Mouse (Mus musculus) heart, adult 11 months (tissue): Measurements from ENCODE around the gene AL731706.1.
A peak's percentile ranks its signal among the peaks of the same experiment; 100 is the strongest.
"Not testable (repeated sequence)": the region's sequence is repeated elsewhere in the genome, so short reads cannot be mapped to it uniquely, and the experiment has no call there.

Source experiments
- DNase-seq: peaks from one replicate; pipeline ENCODE4 v3.0.0; 2022

Gene AL731706.1

GRCm38 (mm10) chr2:136891068-136891950, at the start of gene AL731706.1, which contains the start of the genes Slx4ip and Mkks:
AL731706.1 (minus strand) TSS chr2:136891389.
Slx4ip (plus strand) TSS chr2:136891218.
Mkks (minus strand) TSS chr2:136891389.
- peak; percentile 100 for DNase-seq

DNA sequence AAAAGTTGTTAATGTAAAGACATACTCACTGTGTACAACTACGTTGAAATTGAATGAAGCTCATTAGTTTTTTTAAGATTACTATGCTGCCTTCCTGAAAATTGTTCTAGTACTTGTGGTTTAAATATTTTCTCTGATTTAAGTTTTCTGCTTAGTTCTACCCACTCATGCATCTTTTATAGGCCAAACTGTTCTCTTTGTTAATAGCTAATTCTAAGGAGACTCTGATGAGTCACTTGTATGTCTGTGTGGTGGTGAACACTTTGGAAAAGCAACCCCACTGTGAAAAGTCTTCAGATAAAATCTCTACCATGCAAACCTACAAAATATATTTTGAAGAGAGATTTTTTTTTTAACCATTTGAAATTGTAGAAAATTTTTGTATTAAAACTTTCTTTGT, 47.1 kb upstream of the AL731706.1 start:
- no peak for DNase-seq

DNA sequence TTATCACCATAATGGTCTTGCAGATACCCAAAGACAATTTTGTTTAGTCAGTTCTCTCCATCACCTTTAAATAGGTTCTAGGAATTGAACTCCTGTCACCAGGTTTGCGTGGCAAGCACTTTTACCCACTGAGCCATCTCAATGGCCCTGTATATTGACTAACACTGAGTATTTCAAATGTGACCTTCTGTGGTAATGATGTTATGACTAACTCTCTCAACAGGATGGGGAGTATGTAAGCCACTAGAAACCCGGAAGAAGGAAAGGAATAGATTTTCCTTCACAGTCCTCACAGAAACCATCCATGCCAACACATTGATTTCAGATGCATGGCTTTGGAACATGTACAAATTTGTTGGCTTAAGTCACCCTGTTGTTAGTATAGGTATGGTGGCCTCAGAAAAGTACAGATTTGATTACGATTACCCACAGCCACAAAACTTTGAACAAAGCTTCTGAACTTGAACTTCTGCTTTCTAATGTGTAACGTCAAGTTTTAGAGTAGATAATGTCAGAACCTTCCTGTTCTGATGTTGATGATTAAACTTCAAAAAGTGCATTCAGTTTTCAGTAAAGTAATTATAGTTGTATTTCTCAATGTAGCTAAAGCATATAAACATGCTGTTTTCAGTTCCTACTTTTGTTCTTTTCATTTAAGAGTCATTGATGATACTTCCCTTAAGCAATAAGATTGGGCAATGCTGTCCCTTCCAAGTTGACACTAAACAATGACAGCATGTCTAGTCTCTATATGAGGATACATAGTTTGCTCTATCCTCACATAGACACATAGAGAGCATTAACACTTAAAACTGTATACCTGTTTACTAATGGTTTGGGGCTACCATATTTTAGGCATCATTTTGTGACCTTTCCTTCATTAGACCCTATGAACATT, 45.5 kb upstream of the AL731706.1 start:
- DNase-seq = no peak

DNA sequence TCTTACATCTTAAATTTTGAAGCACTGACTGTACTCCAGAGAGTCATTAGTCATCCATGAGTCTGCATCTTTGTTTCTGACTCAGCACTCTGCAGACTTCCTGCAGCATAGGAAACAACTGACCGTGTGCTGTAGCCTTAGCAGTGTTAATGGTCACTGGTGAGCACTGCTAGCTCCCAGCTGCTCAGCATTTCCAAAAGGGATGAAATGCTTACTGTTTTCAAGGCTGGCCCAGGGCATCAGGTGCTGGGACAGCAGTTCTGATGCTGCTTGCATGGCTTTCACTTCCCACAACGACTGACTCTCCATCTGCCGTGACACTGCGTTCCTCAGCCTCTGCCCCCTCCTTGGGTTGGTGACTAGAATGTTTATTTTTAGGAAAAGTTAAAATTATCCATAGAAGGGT, 29.8 kb upstream of the AL731706.1 start:
- DNase-seq = peak; percentile 96

GRCm38 (mm10) chr2:136920257-136920993, 29.2 kb upstream of the AL731706.1 start:
- no peak for DNase-seq

DNA sequence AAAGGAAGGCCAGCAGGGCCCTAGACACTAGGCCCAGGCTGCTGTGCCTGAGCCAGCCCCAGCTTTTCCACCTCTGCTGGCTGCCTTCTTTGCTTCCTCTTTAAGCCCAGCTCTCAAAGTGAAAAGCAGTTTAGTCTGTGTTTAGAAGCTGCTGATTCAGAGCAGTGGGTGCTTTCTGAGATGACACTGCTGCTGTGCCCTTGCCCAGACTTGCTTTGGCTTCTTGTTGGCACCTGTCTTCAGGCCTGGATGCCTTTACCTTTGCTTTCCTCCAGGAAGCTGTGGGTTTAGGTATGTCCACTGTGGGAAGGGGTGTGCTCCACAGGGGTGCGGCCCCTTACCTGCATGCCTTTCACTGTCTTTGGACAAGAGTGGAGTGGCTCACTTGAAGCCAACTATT, 28.2 kb upstream of the AL731706.1 start:
- DNase-seq = peak; percentile 88

- no peak for DNase-seq
Measured at GRCm38 (mm10) chr2:136914334-136914902, 23.2 kb upstream of the AL731706.1 start.

DNA sequence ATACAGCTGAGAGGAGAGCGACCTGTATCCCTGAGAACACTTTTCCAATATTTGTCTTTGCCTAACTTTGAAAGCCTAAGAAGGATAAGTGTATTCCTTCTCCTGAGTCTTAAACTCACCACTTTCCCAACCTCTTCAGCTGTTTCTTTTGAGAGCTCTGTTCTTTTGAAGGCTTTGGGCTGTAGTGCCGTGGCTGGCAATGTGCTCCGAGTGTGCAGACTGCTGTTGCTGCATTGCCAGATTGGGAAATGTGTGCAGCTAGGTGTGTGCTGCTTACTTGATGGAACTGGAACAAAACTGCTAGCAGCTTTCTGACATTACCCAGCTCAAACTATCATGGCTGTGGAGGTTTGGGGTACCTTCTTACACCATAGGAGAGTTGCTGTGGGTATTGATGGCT, 21.8 kb upstream of the AL731706.1 start:
- DNase-seq = no peak

- DNase-seq = peak; percentile 94
Measured at GRCm38 (mm10) chr2:136911958-136912411, 20.8 kb upstream of the AL731706.1 start.

- no peak for DNase-seq
Measured at GRCm38 (mm10) chr2:136909298-136909697, 18.1 kb upstream of the AL731706.1 start.

DNA sequence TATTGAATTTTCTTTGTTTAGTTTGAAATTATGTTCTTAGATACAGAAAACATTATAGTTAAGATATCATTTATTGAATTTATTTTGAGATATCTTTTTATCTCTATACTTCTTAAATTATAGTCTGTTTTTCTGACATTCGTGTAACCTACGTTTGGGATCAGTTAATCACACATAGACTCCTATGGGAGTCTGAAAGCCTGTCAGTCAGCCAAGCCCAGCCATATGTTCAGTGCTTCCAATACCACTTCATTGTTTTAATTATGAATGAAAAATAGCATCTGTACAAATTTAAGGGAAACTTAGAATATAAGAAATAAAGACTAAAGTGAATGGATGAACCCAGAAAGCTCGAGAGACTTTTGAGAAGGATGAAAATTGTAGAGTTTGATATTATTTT, 17.4 kb upstream of the AL731706.1 start:
- no peak for DNase-seq

DNA sequence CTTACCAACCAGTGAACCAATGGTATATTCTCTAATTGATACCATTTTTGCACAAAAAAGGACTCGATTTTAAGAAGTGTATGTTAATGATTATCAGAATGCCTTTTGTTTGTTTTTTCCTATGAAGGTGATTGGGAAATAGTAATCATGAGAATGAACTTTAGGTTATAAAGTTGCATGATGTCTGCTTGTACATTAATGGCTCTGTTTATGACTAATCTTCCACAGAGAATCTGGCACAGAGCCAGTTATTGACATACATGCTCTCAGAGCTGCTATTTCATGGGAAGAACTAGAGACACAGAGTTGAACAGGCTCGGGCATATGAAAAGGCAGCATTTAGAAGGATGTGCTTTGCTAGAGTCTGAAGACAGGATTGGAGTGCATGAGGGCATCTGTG, 4.9 kb upstream of the AL731706.1 start:
- no peak for DNase-seq

DNA sequence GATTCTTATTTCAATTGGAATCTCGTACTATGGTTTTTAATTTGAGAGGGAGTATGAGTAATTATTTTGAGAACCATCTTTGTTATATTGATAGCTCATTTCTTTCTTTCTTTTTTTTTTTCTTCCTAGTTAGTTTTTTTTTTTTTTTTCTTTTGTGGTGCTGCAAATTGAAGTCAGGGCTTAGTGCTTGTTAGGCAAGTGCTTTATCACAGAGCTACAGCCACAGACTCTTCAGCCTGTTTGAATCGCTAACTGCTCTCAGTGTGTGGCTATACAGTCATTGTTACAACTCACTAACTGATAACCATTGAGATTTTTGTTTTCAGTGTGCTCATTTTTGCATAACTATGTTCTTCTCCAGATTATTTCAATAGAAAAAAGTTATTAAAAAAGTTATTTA, 3.3 kb upstream of the AL731706.1 start:
- no peak for DNase-seq

DNA sequence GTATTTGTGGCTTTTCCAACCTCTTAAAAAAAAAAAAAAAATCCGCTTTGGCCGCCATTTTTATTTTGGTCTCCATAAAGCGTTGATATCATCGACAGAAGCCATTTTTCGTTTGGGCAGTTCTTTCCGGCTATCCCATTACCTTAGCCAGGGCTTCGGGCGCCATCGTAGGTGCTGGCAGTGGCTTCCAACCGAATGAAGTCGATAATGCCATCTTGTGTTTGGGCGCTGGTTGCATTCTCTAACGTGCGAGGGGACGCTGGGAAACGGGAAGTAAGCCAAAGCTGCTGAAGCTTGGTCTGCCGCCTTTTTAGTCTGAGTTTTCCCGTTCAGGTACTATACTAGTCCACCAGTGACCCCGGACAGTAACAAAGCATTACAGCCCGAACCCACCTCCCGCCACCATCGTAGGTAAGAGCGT, 772 bp upstream of the AL731706.1 start:
- peak; percentile 100 for DNase-seq

- not testable (repeated sequence) for DNase-seq
Measured at GRCm38 (mm10) chr2:136890716-136891067, 497 bp downstream of the AL731706.1 start.

DNA sequence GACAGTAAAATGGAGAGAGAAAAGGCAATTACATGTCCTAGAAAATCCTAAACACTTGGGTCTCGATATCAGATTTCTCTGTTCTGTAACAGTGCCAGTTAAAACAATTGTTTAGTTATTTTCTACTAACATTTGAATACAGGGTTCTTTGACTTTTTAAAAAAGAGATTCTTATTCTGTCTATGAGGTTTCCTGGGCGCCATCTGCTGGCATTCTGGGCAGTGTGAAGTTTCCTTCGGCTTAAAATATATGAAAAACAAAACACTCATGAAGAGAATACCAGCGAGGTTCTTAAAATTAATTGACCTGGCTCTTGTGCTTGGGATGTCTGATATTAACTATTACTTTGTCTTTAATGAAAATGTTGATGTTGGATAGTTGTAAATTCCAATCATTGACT, 4.3 kb downstream of the AL731706.1 start:
- DNase-seq = no peak

- DNase-seq = no peak
Measured at GRCm38 (mm10) chr2:136885579-136885978, 5.6 kb downstream of the AL731706.1 start, which contains the start of gene AL731706.2. AL731706.2 (minus strand) TSS chr2:136885679.

- no peak for DNase-seq
Measured at GRCm38 (mm10) chr2:136854543-136855388, 36.4 kb downstream of the AL731706.1 start.

GRCm38 (mm10) chr2:136850366-136850765, 40.8 kb downstream of the AL731706.1 start:
- DNase-seq = no peak

DNA sequence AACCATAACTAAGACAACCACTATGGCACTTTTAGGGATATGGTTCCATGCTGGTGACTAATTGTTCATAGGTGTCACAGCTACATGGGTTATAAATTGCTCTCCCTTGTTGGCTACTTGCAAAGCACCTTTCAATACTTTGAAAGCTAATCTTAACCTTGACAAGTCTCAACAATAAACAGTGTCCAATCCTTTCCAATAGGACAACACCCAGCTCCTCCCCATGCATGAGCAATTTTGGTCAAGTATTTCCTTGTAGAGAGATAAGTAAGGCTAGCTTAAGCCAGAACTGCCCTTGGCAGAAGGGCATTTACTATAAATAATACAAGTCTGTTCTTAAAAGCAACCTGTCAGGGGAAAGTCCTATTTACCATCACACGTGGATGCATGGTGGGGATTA, 53.2 kb downstream of the AL731706.1 start:
- DNase-seq = no peak

- DNase-seq = no peak
Measured at GRCm38 (mm10) chr2:136835882-136836281, 55.3 kb downstream of the AL731706.1 start.
